In genomic region chr5:90794195-90794625, GRCm38 (mm10) we compare ENCODE assay signal across 32 mouse cellular contexts. TPM values are rescaled to one million over a fixed set of nuclear protein-coding genes. Genes with fewer than 3 reads are reported as not detected.
DNase-seq lines count a peak whose midpoint lies in the region; ATAC-seq and TF ChIP-seq lines count a peak whose summit lies in the region.
"Had no signal": no experiment of that assay in that cellular context is flagged by ENCODE, and none has a peak within 500 bp of the region (broad histone marks: within the 10 kb centered on the region; RNA-seq: fewer than 3 reads in every experiment).

Gene Cxcl15, plus strand, starts transcription at chr5:90794534.

- H3K9me3 ChIP-seq in lung, embryonic 14.5 days (ENCODE audit: low read depth, low read length) = no peaks in the 10 kb centered on the region
- H3K9me3 ChIP-seq in lung, postnatal 0 days (ENCODE audit: low read length) = no peaks in the 10 kb centered on the region
- H3K9me3 ChIP-seq in hindbrain, embryonic 16.5 days (ENCODE audit: control insufficient read depth, low read length) = no peaks in the 10 kb centered on the region
- H3K9me3 ChIP-seq: hindbrain, embryonic 10.5 days; hindbrain, embryonic 15.5 days; kidney, embryonic 15.5 days; limb, embryonic 15.5 days; liver, embryonic 13.5 days; midbrain, embryonic 13.5 days had no signal

- 0 out of 2 replicates have a peak, but pooled peaks cover 5% of the 10 kb centered on the region for H3K4me1 ChIP-seq in lung, embryonic 14.5 days (ENCODE audit: insufficient read depth)
- peaks cover 5% of the 10 kb centered on the region for H3K4me1 ChIP-seq in lung, postnatal 0 days (ENCODE audit: insufficient read depth, low read depth, low read length)
- H3K4me1 ChIP-seq in hindbrain, embryonic 16.5 days (ENCODE audit: control insufficient read depth, insufficient read depth, low read depth, low read length) = no peaks in the 10 kb centered on the region
- H3K4me1 ChIP-seq: hindbrain, embryonic 10.5 days; hindbrain, embryonic 15.5 days; liver, embryonic 13.5 days; midbrain, embryonic 13.5 days had no signal

- peak within 1 kb of the TSS; percentile 35 for H3K4me2 ChIP-seq in lung, embryonic 14.5 days
- H3K4me2 ChIP-seq in lung, postnatal 0 days (replicated peaks; ENCODE audit: low read depth, low read length) = peak within 1 kb of the TSS; percentile 28; the same call in 1 of the 2 replicates
- H3K4me2 ChIP-seq in hindbrain, embryonic 16.5 days (ENCODE audit: low read length) = no peak within 1 kb of the TSS
- H3K4me2 ChIP-seq: hindbrain, embryonic 15.5 days; kidney, embryonic 15.5 days; limb, embryonic 15.5 days; liver, embryonic 13.5 days; midbrain, embryonic 13.5 days had no signal

- no peaks in the 10 kb centered on the region for H3K27me3 ChIP-seq in lung, embryonic 14.5 days (ENCODE audit: insufficient read depth, low read length)
- no peaks in the 10 kb centered on the region for H3K27me3 ChIP-seq in lung, postnatal 0 days (replicated peaks; ENCODE audit: insufficient read depth, low read length)
- no peaks in the 10 kb centered on the region for H3K27me3 ChIP-seq in hindbrain, embryonic 16.5 days (replicated peaks; ENCODE audit: control insufficient read depth, insufficient read depth, low read length)
- H3K27me3 ChIP-seq: CH12.LX; hindbrain, embryonic 15.5 days; kidney, embryonic 15.5 days; limb, embryonic 15.5 days; liver, embryonic 13.5 days; midbrain, embryonic 13.5 days had no signal

- no peaks in the 10 kb centered on the region for H3K36me3 ChIP-seq in lung, embryonic 14.5 days (ENCODE audit: insufficient read depth)
- no peaks in the 10 kb centered on the region for H3K36me3 ChIP-seq in lung, postnatal 0 days (ENCODE audit: insufficient read depth, low read length)
- H3K36me3 ChIP-seq in hindbrain, embryonic 16.5 days (ENCODE audit: control insufficient read depth, insufficient read depth, low read length) = no peaks in the 10 kb centered on the region
- H3K36me3 ChIP-seq: hindbrain, embryonic 10.5 days; hindbrain, embryonic 15.5 days; kidney, embryonic 15.5 days; limb, embryonic 15.5 days; liver, embryonic 13.5 days; midbrain, embryonic 13.5 days had no signal

- TF ChIP-seq CTCF in lung, embryonic 14.5 days (IDR thresholded peaks at IDR 0.05; ENCODE audit: low read depth) = no peak
- TF ChIP-seq CTCF in lung, postnatal 0 days (IDR thresholded peaks at IDR 0.05) = no peak

- 42% methylated on average over 5 of the region's 5 CpGs for WGBS in lung, embryonic 14.5 days
- 41% methylated on average over 5 of the region's 5 CpGs for WGBS in lung, postnatal 0 days
- 78% methylated on average over 5 of the region's 5 CpGs for WGBS in hindbrain, embryonic 16.5 days

- H3K9ac ChIP-seq in lung, embryonic 14.5 days = no peak within 1 kb of the TSS
- no peak within 1 kb of the TSS for H3K9ac ChIP-seq in lung, postnatal 0 days (replicated peaks; ENCODE audit: low read depth)
- no peak within 1 kb of the TSS for H3K9ac ChIP-seq in hindbrain, embryonic 16.5 days (ENCODE audit: low read depth, low read length)
- H3K9ac ChIP-seq: hindbrain, embryonic 15.5 days; kidney, embryonic 15.5 days; limb, embryonic 15.5 days; liver, embryonic 13.5 days; midbrain, embryonic 13.5 days had no signal

- no peak within 1 kb of the TSS for H3K4me3 ChIP-seq in lung, embryonic 14.5 days (ENCODE audit: low read depth, low read length)
- peak within 1 kb of the TSS; percentile 31 for H3K4me3 ChIP-seq in lung, postnatal 0 days (ENCODE audit: low read depth, low read length)
- no peak within 1 kb of the TSS for H3K4me3 ChIP-seq in hindbrain, embryonic 16.5 days (ENCODE audit: low read length)
- H3K4me3 ChIP-seq: hindbrain, embryonic 10.5 days; hindbrain, embryonic 15.5 days; kidney, embryonic 15.5 days; layer of hippocampus, adult 2 months; left cerebral cortex, adult 2 months; limb, embryonic 15.5 days; liver, embryonic 13.5 days; midbrain, embryonic 13.5 days had no signal

- DNase-seq in lung, embryonic 14.5 days = peak; percentile 69
- DNase-seq in lung, postnatal 0 days (ENCODE audit: low spot score) = peak; percentile 92
- DNase-seq in lung, postnatal 4 days = peak; percentile 68 to 75
- no peak for DNase-seq in yolk sac, embryonic 10.5 days (ENCODE audit: low spot score)
- DNase-seq in right cerebral cortex, adult 2 months (ENCODE audit: low spot score in 2 of 2) = no peak
- DNase-seq: adrenal gland, adult 2 months; adrenal gland, postnatal 36 days; cerebellum, adult 18-20 months; cerebellum, postnatal 10 days; gastrocnemius, postnatal 14 days; heart, postnatal 14 days; kidney, adult 18-20 months; kidney, postnatal 25 days; liver, embryonic 13.5 days; spleen, adult 18-20 months; thymus, postnatal 36 days had no signal

- peak; percentile 88 for ATAC-seq in lung, embryonic 14.5 days (ENCODE audit: insufficient read depth)
- ATAC-seq in lung, postnatal 0 days = peak; percentile 89
- ATAC-seq in hindbrain, embryonic 16.5 days = no peak
- ATAC-seq: activated CD4-positive, CD25-positive, alpha-beta regulatory T cell, adult 4 months; forebrain, embryonic 14.5 days; midbrain, embryonic 13.5 days had no signal

- peak within 1 kb of the TSS; percentile 27 for H3K27ac ChIP-seq in lung, embryonic 14.5 days (ENCODE audit: low read depth)
- H3K27ac ChIP-seq in lung, postnatal 0 days (ENCODE audit: low read length) = peak within 1 kb of the TSS; percentile 43; the same call in 1 of the 2 replicates
- no peak within 1 kb of the TSS for H3K27ac ChIP-seq in hindbrain, embryonic 16.5 days (ENCODE audit: low read depth, low read length)
- H3K27ac ChIP-seq: hindbrain, embryonic 10.5 days; hindbrain, embryonic 15.5 days; kidney, embryonic 15.5 days; layer of hippocampus, adult 2 months; left cerebral cortex, adult 2 months; limb, embryonic 15.5 days; liver, embryonic 13.5 days; macrophage; midbrain, embryonic 13.5 days had no signal

- peak; percentile 96 for TF ChIP-seq EP300 in lung, postnatal 0 days (IDR thresholded peaks at IDR 0.05)

RNA-seq across cellular contexts. Expression of gene Cxcl15, which starts in this region (rescaled TPM):
- polyA plus RNA-seq in lung, embryonic 14.5 days (2014; fragmentation: Nextera tagmentation; extraction: Ambion mirVana) = 11.4 and 11.7 TPM in 2 replicates
- polyA plus RNA-seq in lung, postnatal 0 days (2015; fragmentation: Nextera tagmentation; extraction: Ambion mirVana) = 546 and 609 TPM in 2 replicates
- not detected in 2 replicates for polyA plus RNA-seq in hindbrain, embryonic 16.5 days (2015; fragmentation: Nextera tagmentation; extraction: Ambion mirVana)
- polyA plus RNA-seq: activated CD4-positive, CD25-positive, alpha-beta regulatory T cell, adult 4 months; adrenal gland, adult 2 months; brain, embryonic 14.5 days; C2C12; forebrain, embryonic 14.5 days; heart, embryonic 14.5 days; hindbrain, embryonic 10.5 days; hindbrain, embryonic 15.5 days; liver, embryonic 13.5 days; macrophage; midbrain, embryonic 13.5 days; neural tube, embryonic 14.5 days had no signal

Comparison
In these comparisons a context has a peak if more than half of its experiments do, and no peak if none do; other contexts are left out.
1. RNA of gene Cxcl15 (polyA plus RNA-seq): 546 to 609 TPM in lung, postnatal 0 days; 11.4 to 11.7 TPM in lung, embryonic 14.5 days and not detected in hindbrain, embryonic 16.5 days; every median in the first group is over 10 times any median in the second.
2. DNase-seq: peak in lung, embryonic 14.5 days (single experiment), lung, postnatal 0 days (single experiment) and lung, postnatal 4 days (2 of 2); none in yolk sac, embryonic 10.5 days (single experiment) and right cerebral cortex, adult 2 months (0 of 2).